Mouse (Mus musculus): Measurements from ENCODE around the gene 1110002E22Rik.

Gene 1110002E22Rik

GRCm38 (mm10) chr3:138064732-138065645 is at the start of gene 1110002E22Rik:
TSS of gene 1110002E22Rik (plus strand) at chr3:138065052.
- no peak for DNase-seq (ENCODE audit: low read depth)

GRCm38 (mm10) chr3:138016810-138017209 is 48.0 kb upstream of the 1110002E22Rik start:
- DNase-seq (ENCODE audit: low read depth), result no peak

GRCm38 (mm10) chr3:138022003-138022402 is 42.8 kb upstream of the 1110002E22Rik start:
- peak; percentile 30 for DNase-seq (ENCODE audit: low read depth)

- no peak for DNase-seq (ENCODE audit: low read depth)
Measured at GRCm38 (mm10) chr3:138022651-138023050, 42.2 kb upstream of the 1110002E22Rik start.

GRCm38 (mm10) chr3:138026286-138026685 is 38.6 kb upstream of the 1110002E22Rik start:
- no peak for DNase-seq (ENCODE audit: low read depth)

- no peak for DNase-seq (ENCODE audit: low read depth)
Measured at GRCm38 (mm10) chr3:138027575-138028362, 37.1 kb upstream of the 1110002E22Rik start.

- no peak for DNase-seq (ENCODE audit: low read depth)
Measured at GRCm38 (mm10) chr3:138029351-138029750, 35.5 kb upstream of the 1110002E22Rik start.

GRCm38 (mm10) chr3:138030563-138030962 is 34.3 kb upstream of the 1110002E22Rik start:
- DNase-seq (ENCODE audit: low read depth), result no peak

GRCm38 (mm10) chr3:138033986-138034385 is 30.9 kb upstream of the 1110002E22Rik start:
- DNase-seq (ENCODE audit: low read depth), result no peak

GRCm38 (mm10) chr3:138040938-138041337 is 23.9 kb upstream of the 1110002E22Rik start:
- DNase-seq (ENCODE audit: low read depth), result no peak

- no peak for DNase-seq (ENCODE audit: low read depth)
Measured at GRCm38 (mm10) chr3:138041591-138042301, 23.1 kb upstream of the 1110002E22Rik start.

GRCm38 (mm10) chr3:138043316-138043715 is 21.5 kb upstream of the 1110002E22Rik start:
- no peak for DNase-seq (ENCODE audit: low read depth)

GRCm38 (mm10) chr3:138049555-138049954 is 15.3 kb upstream of the 1110002E22Rik start:
- DNase-seq (ENCODE audit: low read depth), result no peak

GRCm38 (mm10) chr3:138050772-138051171 is 14.1 kb upstream of the 1110002E22Rik start:
- no peak for DNase-seq (ENCODE audit: low read depth)

- DNase-seq (ENCODE audit: low read depth), result no peak
Measured at GRCm38 (mm10) chr3:138051431-138051830, 13.4 kb upstream of the 1110002E22Rik start.

GRCm38 (mm10) chr3:138053969-138054368 is 10.9 kb upstream of the 1110002E22Rik start:
- no peak for DNase-seq (ENCODE audit: low read depth)

- DNase-seq (ENCODE audit: low read depth), result no peak
Measured at GRCm38 (mm10) chr3:138056976-138057375, 7.9 kb upstream of the 1110002E22Rik start.

GRCm38 (mm10) chr3:138058226-138058625 is 6.6 kb upstream of the 1110002E22Rik start:
- DNase-seq (ENCODE audit: low read depth), result no peak

GRCm38 (mm10) chr3:138060429-138060828 is 4.4 kb upstream of the 1110002E22Rik start:
- DNase-seq (ENCODE audit: low read depth), result no peak

GRCm38 (mm10) chr3:138061205-138061911 is 3.5 kb upstream of the 1110002E22Rik start:
- DNase-seq (ENCODE audit: low read depth), result no peak

- DNase-seq (ENCODE audit: low read depth), result no peak
Measured at GRCm38 (mm10) chr3:138062673-138063072, 2.2 kb upstream of the 1110002E22Rik start.
